Mouse (Mus musculus) effector memory CD4-positive, alpha-beta T cell, adult 5 months (primary cell): ENCODE data around the gene Zc3h7b. TPM values are rescaled to one million over a fixed set of nuclear protein-coding genes. Genes with fewer than 3 reads are reported as not detected.

Experiments used
- polyA plus RNA-seq: library from polyadenylated mRNA; unstranded; fragments of 100-300 nt; shearing (Covaris generic); gene quantifications from one replicate; pipeline ENCODE4 v1.2.1, GENCODE M21; 2017

The Zc3h7b gene
- polyA plus RNA-seq = 6.3 TPM

GRCm38 (mm10) chr15:81744992-81745600 is at the start of gene Zc3h7b, which contains the start of gene Rangap1:
TSS of gene Zc3h7b (plus strand) at chr15:81745057.
TSS of gene Rangap1 (minus strand) at chr15:81745530.

GRCm38 (mm10) chr15:81697175-81697574 is 47.7 kb upstream of the Zc3h7b start, which contains the start of gene Chadl:
TSS of gene Chadl (minus strand) at chr15:81697287.

GRCm38 (mm10) chr15:81802001-81802890 is 57.4 kb downstream of the Zc3h7b start, which contains the start of gene Tef:
TSS of gene Tef (plus strand) at chr15:81802421.

Other genes starting within 250 kb of the Zc3h7b start
- gene Ep300, start 159.7 kb upstream of the Zc3h7b start, polyA plus RNA-seq = 47.3 TPM
- 23.6 TPM for gene L3mbtl2, start 81.2 kb upstream of the Zc3h7b start, polyA plus RNA-seq
- gene Chadl, start 47.8 kb upstream of the Zc3h7b start, polyA plus RNA-seq = 0.26 TPM
- gene Rangap1, start 473 bp downstream of the Zc3h7b start, polyA plus RNA-seq = 64.4 TPM
- gene Tef, start 57.4 kb downstream of the Zc3h7b start, polyA plus RNA-seq = 30.6 TPM
- gene Tob2, start 113.7 kb downstream of the Zc3h7b start, polyA plus RNA-seq = 535 TPM
- 75.8 TPM for gene Phf5a, start 126.9 kb downstream of the Zc3h7b start, polyA plus RNA-seq
- gene Aco2, start 127.3 kb downstream of the Zc3h7b start, polyA plus RNA-seq = 115 TPM
- gene Polr3h, start 181.2 kb downstream of the Zc3h7b start, polyA plus RNA-seq = 32.1 TPM
- gene Csdc2, start 191.7 kb downstream of the Zc3h7b start, polyA plus RNA-seq = not detected
- gene Pmm1, start 215.9 kb downstream of the Zc3h7b start, polyA plus RNA-seq = 7.9 TPM
- not detected for gene 1700029P11Rik, start 235.5 kb downstream of the Zc3h7b start, polyA plus RNA-seq
- 36.4 TPM for gene Xrcc6, start 242.8 kb downstream of the Zc3h7b start, polyA plus RNA-seq